Mouse (Mus musculus): ENCODE measurements around the gene Sec24c.
"Not testable (repeated sequence)": the region's sequence is repeated elsewhere in the genome, so short reads cannot be mapped to it uniquely, and the experiment has no call there.

Sec24c gene

DNA sequence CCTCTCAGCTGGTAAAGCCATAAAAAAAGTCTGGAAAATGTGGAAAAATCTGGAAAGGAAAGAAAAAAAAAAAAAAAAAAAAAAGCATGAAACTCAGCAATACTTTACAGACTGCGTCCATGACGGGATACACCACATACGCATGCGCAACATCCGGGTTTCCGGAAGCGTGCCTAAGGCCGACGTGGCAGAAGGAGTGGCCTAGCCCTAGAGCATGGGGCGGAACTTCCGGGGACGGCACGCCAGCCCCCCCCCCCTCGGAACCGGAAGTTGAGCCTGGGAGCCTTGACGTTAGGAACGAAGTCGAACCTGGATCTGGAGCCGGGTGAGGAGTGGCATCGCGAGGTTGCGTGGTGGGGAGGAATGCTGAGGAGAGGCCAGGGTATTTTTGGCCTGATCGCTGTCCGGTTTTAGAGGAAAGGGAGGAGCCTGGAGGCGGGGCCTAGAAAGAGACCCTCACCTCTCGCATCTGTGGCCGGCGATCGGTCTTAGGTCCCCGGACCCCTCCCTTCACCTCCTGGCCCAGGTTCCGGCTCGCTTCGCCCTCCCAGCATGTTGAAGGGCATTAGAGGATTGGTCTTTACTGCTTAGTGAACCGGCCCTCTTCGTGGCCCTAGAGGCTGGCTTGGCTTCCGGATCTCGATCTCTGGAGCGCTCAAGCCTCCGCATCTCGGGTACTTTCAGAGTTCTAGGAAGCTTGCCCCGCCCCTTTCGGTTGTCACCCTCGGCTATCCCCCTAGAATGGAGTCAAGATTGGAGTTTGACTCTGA lies at the start of gene Sec24c:
Sec24c (plus strand) TSS at position 245 of the 770 bp plus-strand sequence.
- DNase-seq (ENCODE audit: low read depth): peak; percentile 100

GRCm38 (mm10) chr14:20626447-20626846 lies 47.7 kb upstream of the Sec24c start:
- no peak for DNase-seq (ENCODE audit: low read depth)

DNA sequence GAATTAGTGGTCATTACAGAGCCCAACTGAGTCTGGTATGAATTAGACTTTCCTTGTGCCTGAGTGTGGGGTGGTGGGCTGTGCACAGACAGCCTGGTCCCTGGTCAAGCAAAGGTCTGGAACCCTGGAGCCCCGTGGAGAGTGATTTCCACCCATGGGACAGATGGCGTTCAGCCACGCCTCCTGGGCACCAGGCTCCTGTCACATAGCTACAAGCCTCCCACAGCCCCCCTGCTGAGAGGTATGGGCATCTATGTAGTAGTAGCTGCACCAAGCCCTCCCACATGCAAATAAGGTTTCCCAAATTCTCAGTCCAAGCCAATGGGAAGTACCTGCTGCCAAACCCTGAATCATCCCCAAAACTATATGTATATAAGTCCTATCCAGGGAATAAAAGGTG lies 47.1 kb upstream of the Sec24c start:
- no peak for DNase-seq (ENCODE audit: low read depth)

GRCm38 (mm10) chr14:20631253-20631652 lies 42.9 kb upstream of the Sec24c start:
- no peak for DNase-seq (ENCODE audit: low read depth)

DNA sequence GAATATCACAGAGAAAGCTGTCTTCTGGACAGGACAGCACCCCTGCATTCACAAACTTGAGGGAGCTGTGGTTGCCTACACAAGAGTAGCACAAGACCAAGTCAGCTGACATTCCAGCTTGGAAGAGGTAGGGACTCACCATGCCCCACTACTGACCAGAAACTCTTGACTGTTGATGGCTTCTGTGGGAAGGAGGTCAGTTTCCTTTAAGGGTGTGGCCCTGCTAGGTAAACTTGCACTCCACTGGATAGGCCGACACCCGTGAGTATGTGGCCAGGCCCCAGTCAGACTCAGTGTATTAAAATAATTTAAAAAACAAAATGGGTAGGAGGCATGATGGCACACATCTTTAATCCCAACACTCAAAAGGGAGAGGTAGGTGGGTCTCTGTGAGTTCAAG lies 38.6 kb upstream of the Sec24c start:
- no peak for DNase-seq (ENCODE audit: low read depth)

- not testable (repeated sequence) for DNase-seq (ENCODE audit: low read depth)
Measured at GRCm38 (mm10) chr14:20636968-20637367, 37.1 kb upstream of the Sec24c start.

GRCm38 (mm10) chr14:20637818-20638574 lies 36.1 kb upstream of the Sec24c start:
- no peak for DNase-seq (ENCODE audit: low read depth)

DNA sequence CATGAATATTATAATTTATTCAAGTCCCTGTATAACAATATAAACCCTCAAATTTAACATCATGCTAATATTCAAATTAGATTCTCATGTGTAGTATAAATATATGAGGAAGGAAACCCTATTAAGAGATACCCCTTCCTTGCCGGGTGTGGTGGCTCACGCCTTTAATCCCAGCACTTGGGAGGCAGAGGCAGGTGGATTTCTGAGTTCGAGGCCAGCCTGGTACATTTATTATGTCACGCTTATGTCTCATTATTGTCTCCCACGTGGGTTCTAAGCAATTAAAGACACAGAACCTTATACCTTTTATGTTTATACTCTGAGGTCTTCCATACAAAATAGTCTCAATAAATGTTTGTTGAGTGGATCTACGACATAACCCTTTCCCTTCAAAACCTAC lies 35.4 kb upstream of the Sec24c start:
- DNase-seq (ENCODE audit: low read depth): no peak

DNA sequence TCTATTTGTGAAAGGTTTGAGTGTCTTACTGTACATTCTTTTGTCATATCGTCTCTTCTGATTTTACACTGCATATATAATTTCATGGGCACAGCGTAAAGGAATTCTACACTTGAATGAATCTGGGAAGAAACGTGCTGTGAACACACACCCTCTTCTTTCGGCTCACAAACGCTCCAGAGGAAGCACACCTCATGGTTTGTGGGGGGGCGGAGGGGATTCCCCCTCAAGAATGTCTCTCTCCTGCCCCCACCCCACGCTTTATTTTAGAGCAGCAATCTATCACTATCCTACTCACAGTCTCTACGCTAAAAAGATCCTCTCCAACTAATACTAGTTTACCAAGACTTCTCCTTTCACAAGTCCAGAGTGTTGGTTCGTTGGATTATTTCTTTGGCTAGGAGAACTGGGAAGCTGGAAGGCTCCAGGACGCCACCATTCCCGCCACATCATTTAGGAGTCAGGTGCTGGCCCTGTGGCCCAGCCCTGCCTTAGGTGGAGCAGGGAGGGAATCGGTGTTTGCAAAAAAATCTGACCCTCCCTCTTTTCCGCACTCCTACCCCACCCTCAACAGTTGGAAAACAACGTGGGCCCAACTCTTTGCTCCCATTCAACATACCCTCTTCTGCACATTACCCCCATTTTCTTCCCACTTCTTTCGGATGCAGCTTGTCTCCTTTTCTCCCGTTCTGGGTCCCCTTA lies 34.0 kb upstream of the Sec24c start:
- DNase-seq (ENCODE audit: low read depth): no peak

GRCm38 (mm10) chr14:20640644-20641437 lies 33.3 kb upstream of the Sec24c start, which contains the start of gene Usp54:
TSS of gene Usp54 (minus strand) at chr14:20641063.
- DNase-seq (ENCODE audit: low read depth): peak; percentile 99

DNA sequence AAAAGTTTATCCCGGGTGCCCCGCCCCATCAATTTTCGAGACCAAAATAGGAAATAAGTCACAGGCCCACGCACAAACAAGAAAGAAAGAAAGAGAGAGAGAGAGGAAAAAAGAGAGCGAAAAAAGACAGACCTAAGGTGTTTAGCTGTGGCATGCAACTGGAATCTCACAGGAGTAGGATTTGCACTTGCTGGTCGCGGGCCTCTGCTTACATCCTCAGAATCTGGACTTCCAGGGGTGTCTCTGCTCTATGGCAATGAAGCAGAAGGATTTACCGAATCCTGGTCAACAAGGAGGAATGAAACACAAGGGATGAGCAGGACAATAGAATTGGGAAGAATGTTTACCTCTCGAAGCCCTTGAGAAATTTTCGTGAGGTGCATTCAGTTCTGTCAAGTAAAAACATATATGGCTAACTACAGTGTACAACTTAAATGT lies 32.7 kb upstream of the Sec24c start:
- DNase-seq (ENCODE audit: low read depth): no peak

DNA sequence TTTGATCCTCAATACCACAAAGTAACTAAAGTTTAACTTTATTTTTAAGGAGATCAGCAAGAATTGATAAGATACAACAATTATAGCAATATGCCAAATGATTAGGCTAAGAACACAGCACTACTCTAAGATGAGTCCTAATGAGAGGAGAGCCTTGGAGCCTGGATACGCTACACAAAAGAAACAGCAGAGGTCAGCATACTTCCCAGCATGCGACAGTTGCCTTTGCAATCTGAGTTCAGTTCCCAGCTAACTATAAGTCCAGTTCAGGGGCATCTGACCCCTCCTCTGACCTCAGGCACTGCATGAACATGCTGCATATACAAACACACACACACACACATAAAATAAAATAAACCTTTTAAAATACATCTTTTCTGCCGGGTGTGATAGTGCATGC lies 28.6 kb upstream of the Sec24c start:
- no peak for DNase-seq (ENCODE audit: low read depth)

DNA sequence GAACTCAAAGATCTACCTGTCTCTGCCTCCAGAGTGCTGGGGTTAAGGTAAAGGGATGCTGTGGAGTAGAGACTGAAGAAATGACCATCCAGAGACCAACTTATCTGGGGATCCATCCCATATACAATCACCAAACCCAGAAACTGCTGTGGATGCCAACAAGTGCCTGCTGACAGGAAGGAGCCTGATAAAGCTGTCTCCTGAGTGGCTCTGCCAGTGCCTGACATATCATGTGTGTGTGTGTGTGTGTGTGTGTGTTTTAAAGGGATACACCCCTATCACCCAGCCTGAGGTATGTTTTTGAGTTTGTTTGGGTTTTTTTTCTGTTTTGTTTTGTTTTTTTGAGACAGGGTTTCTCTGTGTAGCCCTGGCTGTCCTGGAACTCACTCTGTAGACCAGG lies 27.7 kb upstream of the Sec24c start:
- DNase-seq (ENCODE audit: low read depth): no peak

GRCm38 (mm10) chr14:20651000-20651399 lies 23.1 kb upstream of the Sec24c start:
- no peak for DNase-seq (ENCODE audit: low read depth)

GRCm38 (mm10) chr14:20651722-20652256 lies 22.3 kb upstream of the Sec24c start:
- DNase-seq (ENCODE audit: low read depth): no peak

- DNase-seq (ENCODE audit: low read depth): no peak
Measured at GRCm38 (mm10) chr14:20654690-20655421, 19.3 kb upstream of the Sec24c start.

DNA sequence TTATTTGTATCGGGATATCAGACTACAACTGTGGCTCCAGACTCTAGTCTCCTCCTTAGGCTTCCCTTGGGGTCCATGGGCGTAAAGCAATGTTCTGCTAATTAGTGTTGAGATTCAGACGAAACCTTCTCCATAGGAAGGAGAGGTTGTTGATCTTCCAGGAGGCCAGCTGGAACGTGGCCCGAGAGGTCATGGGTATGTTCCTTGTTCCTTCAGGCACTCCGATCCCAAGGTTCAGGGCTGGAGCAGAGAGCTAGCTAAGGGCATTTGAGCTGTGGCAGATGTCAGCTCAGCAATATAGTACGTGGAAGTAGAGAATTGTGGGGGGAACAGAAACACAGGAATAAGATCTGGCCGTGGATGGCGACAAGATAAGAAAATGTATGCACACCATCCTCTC lies 18.4 kb upstream of the Sec24c start:
- no peak for DNase-seq (ENCODE audit: low read depth)

GRCm38 (mm10) chr14:20656361-20656760 lies 17.7 kb upstream of the Sec24c start, which contains the start of gene Myoz1:
TSS of gene Myoz1 (minus strand) at chr14:20656540.
- no peak for DNase-seq (ENCODE audit: low read depth)

GRCm38 (mm10) chr14:20658326-20658725 lies 15.8 kb upstream of the Sec24c start:
- DNase-seq (ENCODE audit: low read depth): no peak

- no peak for DNase-seq (ENCODE audit: low read depth)
Measured at GRCm38 (mm10) chr14:20658902-20659301, 15.2 kb upstream of the Sec24c start.

DNA sequence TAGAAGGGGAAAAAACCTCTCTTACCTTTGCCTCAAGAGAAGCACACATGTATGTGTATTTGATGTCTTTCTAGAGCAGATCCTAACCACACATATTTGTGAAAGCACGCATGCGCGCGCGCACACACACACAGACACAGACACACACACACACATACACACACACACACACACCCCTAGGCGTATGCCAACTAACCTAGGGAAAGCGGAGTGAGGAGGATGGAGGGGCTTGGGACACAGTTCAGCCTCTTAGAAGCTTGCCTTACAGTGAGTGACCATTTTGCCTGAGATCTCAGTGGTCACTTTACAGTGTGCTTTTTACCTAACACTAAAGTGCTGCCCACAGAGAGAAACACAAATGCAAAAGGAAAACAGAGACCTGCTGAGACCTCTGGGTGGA lies 14.4 kb upstream of the Sec24c start:
- no peak for DNase-seq (ENCODE audit: low read depth)
